Mouse (Mus musculus) midbrain, embryonic 11.5 days (tissue): ENCODE data around the gene Eid3. TPM values are rescaled to one million over a fixed set of nuclear protein-coding genes. Genes with fewer than 3 reads are reported as not detected.

ENCODE experiments used
- ATAC-seq: fragments of 200-750 bp; cut with Nextera tagmentation; 2 replicates; pipeline ENCODE4 v1.8.0; 2017; ENCODE audit warnings: moderate TSS enrichment, moderate library complexity; ENCODE audit not compliant: low FRiP score
- DNase-seq: peaks from one replicate; pipeline ENCODE4 v3.0.0; 2015; ENCODE audit warnings: low spot score; ENCODE audit errors: missing footprints
- H3K27ac ChIP-seq: fragments of 300-500 bp; sonication (generic); 2 replicates; pipeline ENCODE4 v1.5.1; 2014; ENCODE audit warnings: low read depth, low read length
- H3K27me3 ChIP-seq: fragments of 300-500 bp; sonication (generic); 2 replicates; pipeline ENCODE4 v1.6.1; 2014; ENCODE audit warnings: mild to moderate bottlenecking, low read length, moderate library complexity, mixed read lengths; ENCODE audit not compliant: control insufficient read depth, insufficient read depth
- H3K36me3 ChIP-seq: fragments of 300-500 bp; sonication (generic); 2 replicates; pipeline ENCODE4 v1.6.1; 2014; ENCODE audit warnings: mild to moderate bottlenecking, low read length, moderate library complexity, mixed read lengths; ENCODE audit not compliant: control insufficient read depth, insufficient read depth
- H3K4me1 ChIP-seq: fragments of 300-500 bp; sonication (generic); 2 replicates; pipeline ENCODE4 v1.6.1; 2014; ENCODE audit warnings: low read length; ENCODE audit not compliant: control insufficient read depth, insufficient read depth
- H3K4me2 ChIP-seq: fragments of 300-500 bp; sonication (generic); 2 replicates; pipeline ENCODE4 v1.6.1; 2014; ENCODE audit warnings: mild to moderate bottlenecking, moderate library complexity
- H3K4me3 ChIP-seq: fragments of 300-500 bp; sonication (generic); 2 replicates; pipeline ENCODE4 v1.5.1; 2014; ENCODE audit warnings: low read depth, low read length
- H3K9ac ChIP-seq: fragments of 300-500 bp; sonication (generic); 2 replicates; pipeline ENCODE4 v1.6.1; 2014; ENCODE audit warnings: low read length
- H3K9me3 ChIP-seq: fragments of 300-500 bp; sonication (generic); 2 replicates; pipeline ENCODE4 v1.6.1; 2016; ENCODE audit warnings: low read length; ENCODE audit not compliant: control insufficient read depth
- WGBS: fragments of 180-500 bp; shearing (Covaris S2); extraction: QIAGEN DNeasy Blood & Tissue Kit; methylation state at CpG from one replicate; pipeline ENCODE4 v1.1.7; 2014; 5-methylcytosine and 5-hydroxymethylcytosine counted together
- polyA plus RNA-seq: library from polyadenylated mRNA; unstranded; fragments of >200 nt; fragmentation: Nextera tagmentation; extraction: Ambion mirVana; gene quantifications from 2 replicates; pipeline ENCODE4 v1.2.1, GENCODE M21; 2014

The Eid3 gene
- polyA plus RNA-seq, 1 experiment from 2014 or later: 0.53 TPM

- ATAC-seq (no peak), DNase-seq (no peak)
- H3K9ac ChIP-seq: no peak overlapping the region
- H3K27ac ChIP-seq: no peak overlapping the region
- no peak overlapping the region for H3K4me3 ChIP-seq
- 91% methylated on average over 10 of the region's 10 CpGs for WGBS
- H3K36me3 ChIP-seq: peaks cover 22% of the 10 kb centered on the region
- no peaks in the 10 kb centered on the region for H3K27me3 ChIP-seq
- no peaks in the 10 kb centered on the region for H3K4me1 ChIP-seq
- H3K4me2 ChIP-seq: no peak overlapping the region
- H3K9me3 ChIP-seq: no peaks in the 10 kb centered on the region
Observed at GRCm38 (mm10) chr10:82875446-82875845, 9.0 kb downstream of the Eid3 start.

- Histone ChIP-seq H3K9ac (no peak overlapping the region), H3K4me2 (no peak overlapping the region), H3K4me3 (no peak overlapping the region), H3K27ac (no peak overlapping the region), H3K36me3 (peaks cover 22% of the 10 kb centered on the region), H3K9me3 (no peaks in the 10 kb centered on the region), H3K27me3 (no peaks in the 10 kb centered on the region), H3K4me1 (no peaks in the 10 kb centered on the region)
- ATAC-seq: no peak
- no peak for DNase-seq
- WGBS: 87% methylated on average over 16 of the region's 16 CpGs
Observed at GRCm38 (mm10) chr10:82876076-82876796, 9.8 kb downstream of the Eid3 start.

- Histone ChIP-seq H3K27me3 (no peaks in the 10 kb centered on the region), H3K27ac (no peak overlapping the region), H3K4me2 (no peak overlapping the region), H3K4me1 (no peaks in the 10 kb centered on the region), H3K36me3 (peaks cover 26% of the 10 kb centered on the region), H3K9me3 (no peaks in the 10 kb centered on the region), H3K4me3 (no peak overlapping the region), H3K9ac (no peak overlapping the region)
- no peak for DNase-seq
- 95% methylated on average over 6 of the region's 6 CpGs for WGBS
- ATAC-seq: no peak
Observed at GRCm38 (mm10) chr10:82887354-82887753, 20.9 kb downstream of the Eid3 start.

GRCm38 (mm10) chr10:82888576-82888975, 22.1 kb downstream of the Eid3 start:
- Histone ChIP-seq H3K4me2 (no peak overlapping the region), H3K4me3 (no peak overlapping the region), H3K27ac (no peak overlapping the region), H3K27me3 (no peaks in the 10 kb centered on the region), H3K9ac (no peak overlapping the region), H3K4me1 (no peaks in the 10 kb centered on the region), H3K9me3 (no peaks in the 10 kb centered on the region), H3K36me3 (peaks cover 28% of the 10 kb centered on the region)
- no peak for ATAC-seq
- DNase-seq: no peak
- WGBS: 91% methylated on average over 8 of the region's 8 CpGs

- H3K27me3 ChIP-seq: no peaks in the 10 kb centered on the region
- WGBS: 89% methylated on average over 9 of the region's 9 CpGs
- no peaks in the 10 kb centered on the region for H3K4me1 ChIP-seq
- DNase-seq: no peak
- H3K4me3 ChIP-seq: no peak overlapping the region
- H3K4me2 ChIP-seq: no peak overlapping the region
- H3K9ac ChIP-seq: no peak overlapping the region
- H3K36me3 ChIP-seq: peaks cover 28% of the 10 kb centered on the region
- no peaks in the 10 kb centered on the region for H3K9me3 ChIP-seq
- no peak overlapping the region for H3K27ac ChIP-seq
- no peak for ATAC-seq
Observed at GRCm38 (mm10) chr10:82889447-82889973, 23.1 kb downstream of the Eid3 start.

GRCm38 (mm10) chr10:82890936-82891335, 24.5 kb downstream of the Eid3 start:
- Histone ChIP-seq H3K4me2 (no peak overlapping the region), H3K4me3 (no peak overlapping the region), H3K9me3 (no peaks in the 10 kb centered on the region), H3K27ac (no peak overlapping the region), H3K9ac (no peak overlapping the region), H3K4me1 (no peaks in the 10 kb centered on the region), H3K27me3 (no peaks in the 10 kb centered on the region), H3K36me3 (peaks cover 21% of the 10 kb centered on the region)
- WGBS: 88% methylated on average over 2 of the region's 2 CpGs
- no peak for ATAC-seq
- no peak for DNase-seq

GRCm38 (mm10) chr10:82891427-82891826, 25.0 kb downstream of the Eid3 start:
- H3K4me1 ChIP-seq: no peaks in the 10 kb centered on the region
- ATAC-seq (no peak), DNase-seq (no peak)
- H3K27ac ChIP-seq: no peak overlapping the region
- H3K9ac ChIP-seq: no peak overlapping the region
- H3K4me2 ChIP-seq: no peak overlapping the region
- no peak overlapping the region for H3K4me3 ChIP-seq
- H3K9me3 ChIP-seq: no peaks in the 10 kb centered on the region
- H3K36me3 ChIP-seq: peaks cover 21% of the 10 kb centered on the region
- 88% methylated on average over 7 of the region's 7 CpGs for WGBS
- no peaks in the 10 kb centered on the region for H3K27me3 ChIP-seq

GRCm38 (mm10) chr10:82892442-82893055, 26.1 kb downstream of the Eid3 start:
- ATAC-seq (0 out of 2 replicates have a peak, but pooled peaks have one; percentile 35), DNase-seq (no peak)
- Histone ChIP-seq H3K9me3 (no peaks in the 10 kb centered on the region), H3K36me3 (peaks cover 29% of the 10 kb centered on the region), H3K27me3 (no peaks in the 10 kb centered on the region), H3K4me2 (no peak overlapping the region), H3K27ac (no peak overlapping the region), H3K4me1 (no peaks in the 10 kb centered on the region), H3K4me3 (no peak overlapping the region), H3K9ac (no peak overlapping the region)
- 93% methylated on average over 9 of the region's 9 CpGs for WGBS

- no peak overlapping the region for H3K27ac ChIP-seq
- H3K9ac ChIP-seq: no peak overlapping the region
- H3K27me3 ChIP-seq: no peaks in the 10 kb centered on the region
- peaks cover 24% of the 10 kb centered on the region for H3K36me3 ChIP-seq
- DNase-seq (no peak), ATAC-seq (no peak)
- 90% methylated on average over 18 of the region's 18 CpGs for WGBS
- H3K4me2 ChIP-seq: no peak overlapping the region
- H3K9me3 ChIP-seq: no peaks in the 10 kb centered on the region
- no peak overlapping the region for H3K4me3 ChIP-seq
- no peaks in the 10 kb centered on the region for H3K4me1 ChIP-seq
Observed at GRCm38 (mm10) chr10:82893872-82894650, 27.6 kb downstream of the Eid3 start.
